Mouse (Mus musculus) G1E (cell line): ENCODE results near the gene Ddn.

Experiments
- CTCF ChIP-seq: IDR thresholded peaks from 2 replicates; pipeline ENCODE4 v1.5.1; 2012; ENCODE audit warnings: low read depth, low read length, inconsistent platforms, mixed read lengths
- POLR2AphosphoS5 ChIP-seq: IDR thresholded peaks from 2 replicates; pipeline ENCODE4 v1.6.1; 2012; ENCODE audit warnings: low read depth, low read length, inconsistent platforms; ENCODE audit not compliant: insufficient replicate concordance
- TAL1 ChIP-seq: conservative IDR thresholded peaks from 2 replicates; pipeline ENCODE4 v1.6.1; 2012; ENCODE audit warnings: low read depth, low read length, inconsistent platforms, mixed read lengths

DNA sequence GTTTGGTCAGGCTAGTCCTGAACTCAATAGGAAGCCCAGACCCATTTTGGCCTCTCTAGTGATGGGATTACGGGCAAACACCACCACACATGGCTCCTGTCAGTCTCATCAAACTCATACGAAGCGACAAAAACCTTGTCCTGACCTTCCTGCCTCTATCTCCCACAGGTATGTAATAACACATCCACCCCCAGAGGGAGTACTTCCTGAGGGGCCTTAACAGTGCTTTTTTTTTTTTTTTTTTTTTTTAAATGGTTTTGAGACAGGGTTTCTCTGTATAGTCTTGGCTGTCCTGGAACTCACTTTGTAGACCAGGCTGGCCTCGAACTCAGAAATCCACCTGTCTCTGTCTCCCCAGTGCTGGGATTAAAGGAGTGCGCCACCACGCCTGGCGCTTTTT lies 8.9 kb upstream of the Ddn start:
- TF ChIP-seq CTCF = no peak
- TF ChIP-seq TAL1 = no peak
- TF ChIP-seq POLR2AphosphoS5 = no peak
